Mouse (Mus musculus): ENCODE measurements around the gene Ubxn10. TPM values are rescaled to one million over a fixed set of nuclear protein-coding genes. Genes with fewer than 3 reads are reported as not detected.

The Ubxn10 gene
- total and polyA plus RNA-seq, 2 experiments, result under 0.01 to 0.05 TPM

- Histone ChIP-seq H3K9ac (ENCODE audit: low read depth, low read length) (no peak overlapping the region), H3K27ac (replicated peaks; ENCODE audit: insufficient read depth, low read depth, low read length) (no peak overlapping the region), H3K4me3 (ENCODE audit: insufficient read depth, low read depth, low read length) (no peak overlapping the region), H3K79me2 (ENCODE audit: control insufficient read depth, insufficient read depth, low read length) (no peaks in the 10 kb centered on the region), H3K4me1 (ENCODE audit: control insufficient read depth, insufficient read depth, low read length) (no peaks in the 10 kb centered on the region), H3K36me3 (ENCODE audit: control insufficient read depth, insufficient read depth, low read length) (no peaks in the 10 kb centered on the region), H3K27me3 (ENCODE audit: control insufficient read depth, insufficient read depth, low read length) (no peaks in the 10 kb centered on the region)
- no peak for DNase-seq (ENCODE audit: extremely low read depth, low read depth, low spot score)
- TF ChIP-seq CTCF (IDR thresholded peaks at IDR 0.05; ENCODE audit: low read depth, low read length), result no peak
- no peak for TF ChIP-seq POLR2A (IDR thresholded peaks at IDR 0.05; ENCODE audit: extremely low read depth, insufficient read depth, low read length)
- WGBS, result 52% methylated on average over 10 of the region's 10 CpGs
Observed at GRCm38 (mm10) chr4:138697166-138697860, 39.7 kb downstream of the Ubxn10 start.

GRCm38 (mm10) chr4:138696720-138697119, 40.2 kb downstream of the Ubxn10 start:
- Histone ChIP-seq H3K4me3 (ENCODE audit: insufficient read depth, low read depth, low read length) (no peak overlapping the region), H3K9ac (ENCODE audit: low read depth, low read length) (no peak overlapping the region), H3K36me3 (ENCODE audit: control insufficient read depth, insufficient read depth, low read length) (no peaks in the 10 kb centered on the region), H3K27me3 (ENCODE audit: control insufficient read depth, insufficient read depth, low read length) (no peaks in the 10 kb centered on the region), H3K79me2 (ENCODE audit: control insufficient read depth, insufficient read depth, low read length) (no peaks in the 10 kb centered on the region), H3K27ac (replicated peaks; ENCODE audit: insufficient read depth, low read depth, low read length) (no peak overlapping the region), H3K4me1 (ENCODE audit: control insufficient read depth, insufficient read depth, low read length) (no peaks in the 10 kb centered on the region)
- TF ChIP-seq POLR2A (IDR thresholded peaks at IDR 0.05; ENCODE audit: extremely low read depth, insufficient read depth, low read length) (no peak), CTCF (IDR thresholded peaks at IDR 0.05; ENCODE audit: low read depth, low read length) (no peak)
- no peak for DNase-seq (ENCODE audit: extremely low read depth, low read depth, low spot score)
- 36% methylated on average over 7 of the region's 7 CpGs for WGBS

- TF ChIP-seq CTCF (IDR thresholded peaks at IDR 0.05; ENCODE audit: low read depth, low read length) (no peak), POLR2A (IDR thresholded peaks at IDR 0.05; ENCODE audit: extremely low read depth, insufficient read depth, low read length) (no peak)
- Histone ChIP-seq H3K4me3 (ENCODE audit: insufficient read depth, low read depth, low read length) (no peak overlapping the region), H3K79me2 (ENCODE audit: control insufficient read depth, insufficient read depth, low read length) (no peaks in the 10 kb centered on the region), H3K27me3 (ENCODE audit: control insufficient read depth, insufficient read depth, low read length) (no peaks in the 10 kb centered on the region), H3K4me1 (ENCODE audit: control insufficient read depth, insufficient read depth, low read length) (no peaks in the 10 kb centered on the region), H3K36me3 (ENCODE audit: control insufficient read depth, insufficient read depth, low read length) (no peaks in the 10 kb centered on the region), H3K27ac (replicated peaks; ENCODE audit: insufficient read depth, low read depth, low read length) (no peak overlapping the region), H3K9ac (ENCODE audit: low read depth, low read length) (no peak overlapping the region)
- WGBS, result 82% methylated on average over 12 of the region's 12 CpGs
- DNase-seq (ENCODE audit: extremely low read depth, low read depth, low spot score), result no peak
Observed at GRCm38 (mm10) chr4:138693043-138693692, 43.8 kb downstream of the Ubxn10 start.

- no peaks in the 10 kb centered on the region; the same call in 1 of the 2 replicates for H3K27me3 ChIP-seq (ENCODE audit: control insufficient read depth, insufficient read depth, low read length)
Observed at GRCm38 (mm10) chr4:138691443-138692181, 45.4 kb downstream of the Ubxn10 start.

GRCm38 (mm10) chr4:138690561-138690960, 46.4 kb downstream of the Ubxn10 start:
- Histone ChIP-seq H3K36me3 (ENCODE audit: control insufficient read depth, insufficient read depth, low read length) (no peaks in the 10 kb centered on the region), H3K79me2 (ENCODE audit: control insufficient read depth, insufficient read depth, low read length) (no peaks in the 10 kb centered on the region), H3K27ac (replicated peaks; ENCODE audit: insufficient read depth, low read depth, low read length) (no peak overlapping the region), H3K4me3 (ENCODE audit: insufficient read depth, low read depth, low read length) (no peak overlapping the region), H3K27me3 (ENCODE audit: control insufficient read depth, insufficient read depth, low read length) (no peaks in the 10 kb centered on the region; the same call in 1 of the 2 replicates), H3K4me1 (ENCODE audit: control insufficient read depth, insufficient read depth, low read length) (no peaks in the 10 kb centered on the region), H3K9ac (ENCODE audit: low read depth, low read length) (no peak overlapping the region)
- DNase-seq (ENCODE audit: extremely low read depth, low read depth, low spot score), result no peak
- TF ChIP-seq CTCF (IDR thresholded peaks at IDR 0.05; ENCODE audit: low read depth, low read length) (no peak), POLR2A (IDR thresholded peaks at IDR 0.05; ENCODE audit: extremely low read depth, insufficient read depth, low read length) (no peak)
- WGBS, result 9% methylated on average over 4 of the region's 4 CpGs

More at GRCm38 (mm10) chr4:138691443-138692181, 45.4 kb downstream of the Ubxn10 start:
- Histone ChIP-seq H3K79me2 (ENCODE audit: control insufficient read depth, insufficient read depth, low read length) (no peaks in the 10 kb centered on the region), H3K27ac (replicated peaks; ENCODE audit: insufficient read depth, low read depth, low read length) (no peak overlapping the region), H3K4me3 (ENCODE audit: insufficient read depth, low read depth, low read length) (no peak overlapping the region), H3K4me1 (ENCODE audit: control insufficient read depth, insufficient read depth, low read length) (no peaks in the 10 kb centered on the region), H3K9ac (ENCODE audit: low read depth, low read length) (no peak overlapping the region), H3K36me3 (ENCODE audit: control insufficient read depth, insufficient read depth, low read length) (no peaks in the 10 kb centered on the region)
- DNase-seq (ENCODE audit: extremely low read depth, low read depth, low spot score), result no peak
- TF ChIP-seq CTCF (IDR thresholded peaks at IDR 0.05; ENCODE audit: low read depth, low read length) (no peak), POLR2A (IDR thresholded peaks at IDR 0.05; ENCODE audit: extremely low read depth, insufficient read depth, low read length) (no peak)
- WGBS, result 13% methylated on average over 19 of the region's 19 CpGs

Data from liver, adult 2 months (tissue).